Mouse (Mus musculus) cerebellum, adult 11 months (tissue): ENCODE measurements around the gene Cth.

Source experiments
- DNase-seq: peaks from one replicate; pipeline ENCODE4 v3.0.0; 2022

Cth gene

GRCm38 (mm10) chr3:157910262-157910661 lies 14.6 kb downstream of the Cth start:
- no peak for DNase-seq

GRCm38 (mm10) chr3:157908166-157908565 lies 16.7 kb downstream of the Cth start:
- DNase-seq, result no peak

DNA sequence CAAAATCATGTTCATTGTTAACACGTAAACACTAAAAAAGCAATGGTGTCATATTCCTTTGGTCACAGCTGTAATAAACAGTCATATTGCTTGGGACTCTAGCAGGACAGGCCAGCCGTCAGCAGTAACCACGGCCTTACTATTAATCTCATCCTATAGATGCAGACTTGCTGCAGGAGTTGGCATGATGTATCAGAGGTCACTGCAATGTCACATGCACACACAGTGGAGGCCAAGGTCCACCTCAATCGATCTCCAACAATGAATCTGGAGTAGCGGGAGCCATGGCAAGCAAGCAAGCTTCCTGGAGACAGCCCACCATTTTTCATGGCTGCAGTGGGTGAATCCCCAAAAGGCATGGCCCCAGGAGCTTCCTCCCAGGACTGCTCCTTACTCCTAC lies 23.2 kb downstream of the Cth start:
- DNase-seq, result no peak

DNA sequence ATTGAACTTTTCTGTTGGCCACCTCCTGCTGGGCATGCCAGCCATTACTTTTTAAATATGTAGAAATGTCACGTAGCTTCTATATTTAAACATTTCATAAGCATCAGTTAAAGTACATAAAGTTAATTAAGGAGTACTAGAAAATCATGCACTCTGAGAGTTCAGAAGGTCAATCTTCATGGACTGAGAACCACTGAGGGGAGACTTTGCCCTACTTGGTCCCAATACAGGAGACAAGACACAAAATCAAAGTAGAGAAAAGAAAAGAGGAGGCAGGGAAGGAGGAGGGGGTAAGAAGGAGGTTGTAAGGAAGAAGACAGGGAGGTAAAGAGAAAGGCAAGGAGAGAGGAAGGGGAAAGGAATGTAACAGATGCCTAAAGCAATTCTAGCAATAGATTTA lies 24.9 kb downstream of the Cth start:
- DNase-seq, result no peak

DNA sequence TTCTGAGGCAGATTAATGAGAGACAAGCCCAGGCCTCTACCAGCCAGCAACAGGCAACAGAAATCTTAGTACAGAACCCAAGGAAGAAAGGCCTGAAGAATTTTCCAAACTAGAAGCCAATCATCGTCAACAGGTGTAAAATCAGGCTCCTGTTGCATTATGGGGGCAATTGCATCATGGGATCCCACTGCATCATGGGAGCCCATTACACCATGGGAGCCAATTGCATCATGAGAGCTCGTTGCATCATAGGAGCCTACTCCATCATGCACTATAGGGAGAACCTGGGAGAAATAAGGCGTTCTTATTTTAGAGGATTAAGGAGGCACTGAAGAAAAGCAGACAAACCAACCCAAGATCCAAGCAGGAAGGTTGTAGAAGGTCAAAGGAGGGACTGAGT lies 27.2 kb downstream of the Cth start:
- DNase-seq, result no peak

DNA sequence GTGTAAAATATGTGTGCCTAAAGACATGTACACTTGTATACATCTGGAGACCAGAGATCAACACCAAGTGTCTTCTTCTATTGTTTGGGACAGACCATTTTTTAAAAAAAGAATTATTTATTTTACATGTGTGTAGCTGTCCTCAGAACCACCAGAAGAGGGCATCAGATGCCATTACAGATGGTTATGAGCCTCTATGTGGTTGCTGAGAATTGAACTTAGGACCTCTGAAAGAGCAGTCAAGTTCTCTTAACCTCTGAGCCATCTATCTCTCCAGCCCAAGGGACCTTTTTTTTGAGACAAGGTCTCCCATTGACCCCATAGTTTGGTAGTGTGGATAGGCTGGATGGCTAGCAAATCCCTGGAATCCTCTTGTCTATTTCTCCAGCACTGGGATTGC lies 33.1 kb downstream of the Cth start:
- DNase-seq, result no peak

DNA sequence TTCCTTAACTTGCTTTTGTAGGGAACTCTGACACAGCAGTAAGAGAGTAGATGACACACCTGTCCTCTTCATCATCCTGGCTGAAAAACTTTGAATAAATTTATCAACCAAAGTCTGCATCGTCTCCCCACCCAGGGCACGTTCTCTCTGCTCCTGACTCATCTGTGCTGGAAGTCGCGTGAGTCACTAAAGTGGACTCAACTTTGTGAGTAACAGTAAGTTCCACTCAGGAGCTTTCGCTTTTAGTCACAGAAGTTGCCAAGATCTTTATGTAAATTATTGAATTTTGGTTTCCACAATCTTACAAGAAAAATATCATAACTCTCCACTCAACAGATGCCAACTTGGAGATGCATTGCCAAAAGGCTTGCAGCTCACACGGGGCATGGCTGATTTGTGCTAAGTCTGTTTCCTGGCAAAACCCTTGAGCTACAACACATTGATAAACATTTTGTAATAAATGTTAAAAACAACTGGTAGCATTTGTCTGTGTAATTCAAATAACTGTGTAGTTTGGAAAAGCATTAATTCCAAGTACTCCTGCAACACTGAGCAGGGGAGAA lies 40.7 kb downstream of the Cth start:
- no peak for DNase-seq

DNA sequence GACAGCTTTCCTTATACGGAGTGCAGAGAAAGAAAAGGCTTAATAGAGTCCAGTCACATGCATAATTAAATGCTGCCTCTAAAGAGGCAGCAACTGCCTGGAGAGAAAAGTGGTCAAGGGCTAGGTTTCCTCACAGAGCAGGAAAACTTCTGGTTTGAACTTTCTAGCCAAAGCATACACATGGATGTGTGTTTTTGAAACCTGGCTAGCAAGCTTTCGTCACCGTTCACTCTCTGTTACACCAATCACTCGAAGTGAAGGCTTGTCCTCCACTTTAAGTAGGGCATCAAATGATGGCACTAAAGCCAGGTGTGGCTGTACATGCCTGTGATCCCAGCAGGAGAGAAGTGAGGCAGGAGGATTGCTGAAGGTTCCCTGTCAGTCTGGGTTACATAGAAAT lies 41.8 kb downstream of the Cth start:
- no peak for DNase-seq

DNA sequence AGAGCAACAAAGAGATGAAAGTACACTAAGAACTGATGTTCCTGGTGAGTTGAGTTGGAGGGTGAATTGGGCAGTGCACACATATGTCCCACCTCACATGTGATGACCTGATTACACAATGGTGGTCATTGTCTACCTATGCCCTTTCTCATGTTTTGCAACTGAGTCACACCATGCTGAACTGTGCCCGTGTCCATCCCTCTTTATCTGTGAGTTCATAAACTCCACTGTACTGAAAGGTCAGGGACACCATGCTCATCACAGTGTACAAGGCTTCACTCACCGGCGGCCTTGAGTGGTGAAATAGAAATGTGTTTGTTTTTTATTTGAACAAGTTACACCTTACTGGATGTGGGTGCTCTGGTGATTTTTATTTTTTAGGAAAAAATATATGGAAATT lies 42.9 kb downstream of the Cth start:
- DNase-seq, result no peak

DNA sequence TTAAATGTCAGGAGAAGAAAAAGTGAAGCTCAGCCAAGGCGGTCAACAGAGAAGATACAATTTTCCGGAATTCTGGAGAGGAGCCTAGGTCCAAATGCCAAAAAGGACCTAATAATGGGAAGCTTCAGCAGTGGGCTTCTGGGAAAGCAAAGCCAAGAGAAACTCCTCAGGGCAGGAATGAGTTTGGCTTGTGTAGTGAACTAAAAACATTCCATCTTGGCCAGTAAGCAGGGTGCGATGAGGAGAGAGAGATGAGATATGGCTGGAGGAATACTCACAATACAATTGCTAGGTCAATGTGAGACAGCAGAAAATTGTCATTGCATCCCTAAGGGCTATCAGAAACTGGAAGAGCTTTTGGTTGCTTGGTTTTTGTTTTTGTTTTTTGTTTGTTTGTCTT lies 43.9 kb downstream of the Cth start:
- no peak for DNase-seq

GRCm38 (mm10) chr3:157877847-157878246 lies 47.0 kb downstream of the Cth start:
- DNase-seq, result no peak

DNA sequence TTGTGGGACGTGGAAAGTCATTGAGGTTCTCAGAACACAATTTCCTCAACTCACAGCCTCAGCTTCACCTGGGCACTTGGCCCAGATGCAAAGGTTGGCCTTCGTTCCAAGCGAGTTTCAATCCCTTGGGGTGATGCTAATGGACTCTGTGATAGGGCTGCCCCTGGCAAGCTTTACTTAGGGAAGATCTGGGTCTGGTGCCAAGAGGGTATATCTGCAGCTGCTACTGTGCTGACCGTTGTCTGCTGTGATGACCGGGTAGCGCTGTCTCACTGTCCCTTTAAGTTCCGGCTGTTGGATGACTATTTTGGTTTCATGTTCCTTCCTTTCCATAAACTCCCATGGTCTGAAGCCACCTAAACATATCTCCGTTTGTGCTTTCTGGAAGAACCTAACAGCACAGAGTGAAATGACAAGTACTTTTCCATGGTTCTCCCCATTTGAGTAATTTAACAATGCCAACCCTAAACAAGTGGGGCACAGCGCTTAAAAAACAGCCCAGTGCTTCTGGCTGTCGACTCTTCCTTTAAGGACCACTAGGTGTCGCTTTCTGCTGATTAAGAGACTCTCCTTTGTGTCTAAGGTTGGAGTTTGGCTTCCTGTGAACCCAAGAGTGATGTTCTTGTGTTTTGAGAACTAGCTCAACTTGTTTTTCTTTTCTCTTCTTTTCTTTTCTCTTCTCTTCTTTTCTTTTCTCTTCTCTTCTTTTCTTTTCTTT lies 48.3 kb downstream of the Cth start:
- DNase-seq, result peak; percentile 16

DNA sequence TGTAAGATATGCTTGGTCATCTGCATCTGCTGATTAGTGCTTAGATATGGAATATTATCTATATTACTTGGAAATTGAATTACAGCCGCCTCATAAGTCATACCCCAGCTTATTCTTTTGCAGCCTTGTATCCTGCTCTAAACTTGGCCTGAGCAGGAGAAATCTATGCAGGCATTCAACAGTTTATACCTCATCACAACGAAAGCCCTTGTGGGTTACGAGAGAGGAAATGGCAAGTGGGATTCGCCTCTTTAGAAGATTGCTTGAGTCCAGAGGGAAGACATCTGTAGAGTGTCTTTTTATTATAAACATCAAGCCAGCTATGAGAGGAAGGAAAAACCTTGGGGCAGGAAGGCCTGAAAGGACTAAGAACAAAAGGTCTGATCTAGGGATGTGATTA lies 52.0 kb downstream of the Cth start:
- DNase-seq, result no peak

DNA sequence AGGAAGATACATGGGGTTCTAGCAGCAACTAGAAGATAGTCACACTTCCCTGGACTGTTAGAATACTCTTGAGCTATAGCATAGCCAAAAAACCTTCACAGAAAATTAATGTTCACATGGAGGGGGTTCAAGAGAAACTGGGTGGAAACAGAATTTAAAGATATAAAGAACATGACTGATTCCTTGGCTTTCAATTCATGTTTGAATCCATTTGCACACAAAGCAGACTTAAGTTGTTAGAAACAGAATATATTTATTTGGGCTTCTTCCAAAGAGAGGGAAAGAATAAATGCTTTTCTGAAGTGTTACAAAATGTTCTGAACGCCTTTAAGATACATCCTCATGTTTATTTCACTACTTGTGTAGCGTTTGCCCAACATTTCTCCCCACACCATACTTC lies 57.0 kb downstream of the Cth start:
- DNase-seq, result no peak

GRCm38 (mm10) chr3:157866251-157866650 lies 58.6 kb downstream of the Cth start:
- DNase-seq, result no peak

GRCm38 (mm10) chr3:157865848-157866247 lies 59.0 kb downstream of the Cth start:
- DNase-seq, result no peak

DNA sequence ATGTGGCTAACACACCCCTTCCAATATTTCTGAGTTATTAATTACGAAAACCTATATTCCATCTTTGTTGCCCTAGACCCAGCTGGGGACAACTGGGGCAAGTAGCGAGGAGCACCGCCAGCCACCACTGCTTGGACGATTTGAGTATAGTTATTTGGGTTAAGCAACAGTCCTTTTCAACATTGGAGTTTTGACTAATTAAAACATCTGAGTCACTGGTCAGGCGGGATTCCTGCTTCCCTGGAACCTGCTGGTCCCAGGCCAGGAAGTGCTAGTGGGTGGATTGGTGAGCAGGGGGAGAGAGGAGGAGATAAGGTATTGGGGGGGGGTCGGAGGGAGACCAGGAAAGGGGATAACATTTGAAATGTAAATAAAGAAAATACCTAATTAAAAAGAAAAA lies 59.4 kb downstream of the Cth start:
- DNase-seq, result no peak

DNA sequence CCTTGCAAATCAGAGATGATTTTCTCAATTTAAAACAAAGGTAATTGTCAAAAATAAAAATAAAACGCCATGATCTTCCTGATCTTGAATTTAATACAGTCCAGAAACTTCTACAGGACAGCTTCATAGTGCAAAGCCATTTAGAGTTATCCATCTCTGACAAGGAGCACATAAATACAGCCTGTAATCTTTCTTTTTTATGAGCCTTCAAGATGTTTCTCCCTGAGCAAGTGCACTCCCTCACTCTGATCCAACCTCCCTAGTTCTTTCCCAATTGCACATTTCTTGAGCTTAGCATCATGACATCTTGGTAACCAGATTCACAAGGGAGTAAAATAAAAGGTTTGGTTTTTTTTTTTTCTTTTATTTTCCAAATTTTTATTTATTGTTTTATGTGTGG lies 72.1 kb downstream of the Cth start:
- no peak for DNase-seq

- no peak for DNase-seq
Measured at GRCm38 (mm10) chr3:157848503-157848902, 76.4 kb downstream of the Cth start.

GRCm38 (mm10) chr3:157847338-157848284 lies 77.3 kb downstream of the Cth start:
- DNase-seq, result no peak
